Mouse (Mus musculus) ES-E14 (cell line): ENCODE measurements at regions not wholly inside any gene's neighbourhood (a gene's known extent, or its start where the extent isn't known, plus 50 kb on each side); places are given as distances from the start of the nearest gene placed in this dataset.

Experiments
- DNase-seq: peaks from one replicate; pipeline ENCODE4 v3.0.0-alpha.2; 2013; ENCODE audit warnings: low read depth, low spot score
- H3K27ac ChIP-seq: 2 replicates; pipeline ENCODE4 v1.5.1; 2012; ENCODE audit warnings: low read depth, mild to moderate bottlenecking, low read length, moderate library complexity, mixed read lengths; ENCODE audit not compliant: poor library complexity, insufficient read depth, severe bottlenecking
- H3K36me3 ChIP-seq: 2 replicates; pipeline ENCODE4 v1.6.1; 2012; ENCODE audit warnings: mild to moderate bottlenecking, low read length, moderate library complexity, mixed read lengths; ENCODE audit not compliant: control insufficient read depth, poor library complexity, insufficient read depth, severe bottlenecking
- H3K4me1 ChIP-seq, 2 experiments: fragments of 150-350 bp in 1 of 2; sonication (generic) in 1 of 2; 2 replicates each; pipeline ENCODE4 v1.6.1; 2012; ENCODE audit warnings: low read length in 2 of 2, mild to moderate bottlenecking in 1 of 2, mixed read lengths in 1 of 2; ENCODE audit not compliant: control insufficient read depth in 2 of 2, insufficient read depth in 2 of 2, poor library complexity in 1 of 2
- H3K4me3 ChIP-seq, 2 experiments: fragments of 150-350 bp in 1 of 2; sonication (generic) in 1 of 2; 2 replicates each; pipeline ENCODE4 v1.5.1; 2012; ENCODE audit warnings: low read length in 2 of 2, low read depth in 1 of 2, mild to moderate bottlenecking in 1 of 2, mixed read lengths in 1 of 2; ENCODE audit not compliant: insufficient read depth in 1 of 2, poor library complexity in 1 of 2, severe bottlenecking in 1 of 2
- H3K9ac ChIP-seq: 2 replicates; pipeline ENCODE4 v1.6.1; 2012; ENCODE audit warnings: low read depth, mild to moderate bottlenecking, low read length, mixed read lengths; ENCODE audit not compliant: poor library complexity, insufficient read depth, severe bottlenecking
- H3K9me3 ChIP-seq: fragments of 150-350 bp; sonication (generic); 2 replicates; pipeline ENCODE4 v1.6.1; 2012; ENCODE audit warnings: low read depth, mild to moderate bottlenecking, low read length; ENCODE audit not compliant: control insufficient read depth, insufficient read depth
- CHD2 ChIP-seq: IDR thresholded peaks from 2 replicates; pipeline ENCODE4 v1.6.1; 2014; ENCODE audit warnings: mild to moderate bottlenecking, low read depth, low read length, inconsistent platforms
- ZNF384 ChIP-seq: IDR thresholded peaks from 2 replicates; pipeline ENCODE4 v1.6.1; 2012; ENCODE audit warnings: low read depth, low read length, inconsistent platforms
- in situ Hi-C, 2 experiments: fragments of 600-800 bp; cut with MboI; formaldehyde crosslinking; loops; one replicate each; pipeline ENCODE4 v1.15.1; 2025; ENCODE audit warnings: low sequenced_read_pairs in 2 of 2, inconsistent platforms in 1 of 2; ENCODE audit not compliant: unreplicated experiment in 2 of 2

- Histone ChIP-seq H3K27ac (no peak overlapping the region), H3K9me3 (no peaks in the 10 kb centered on the region), H3K9ac (no peak overlapping the region), H3K4me3 (no peak overlapping the region), H3K36me3 (no peaks in the 10 kb centered on the region), H3K4me1 (0 out of 4 replicates have a peak, but pooled peaks cover 0 to 6% of the 10 kb centered on the region in 2 experiments)
- in situ Hi-C loops, result no loop called here
- peak; percentile 93 for TF ChIP-seq ZNF384
- TF ChIP-seq CHD2, result no peak
- DNase-seq, result peak; percentile 20
These were observed 184.2 kb upstream of the Cntn4 start for GRCm38 (mm10) chr6:105493308-105493707.
